Mouse (Mus musculus) small intestine, adult 2 months (tissue): Measurements from ENCODE around the gene Inca1. TPM values are rescaled to one million over a fixed set of nuclear protein-coding genes. Genes with fewer than 3 reads are reported as not detected.
A peak's percentile ranks its signal among the peaks of the same experiment; 100 is the strongest.

Experiments
- H3K27ac ChIP-seq: fragments of 200-500 bp; 2 replicates; pipeline ENCODE4 v1.5.1; 2012; ENCODE audit warnings: low read depth, low read length, control low read depth, inconsistent platforms; ENCODE audit not compliant: insufficient read depth
- H3K27me3 ChIP-seq: fragments of 200-500 bp; 2 replicates; pipeline ENCODE4 v1.6.1; 2012; ENCODE audit warnings: mild to moderate bottlenecking, moderate library complexity, low read length, inconsistent platforms; ENCODE audit not compliant: control insufficient read depth, insufficient read depth
- H3K36me3 ChIP-seq: fragments of 200-500 bp; 2 replicates; pipeline ENCODE4 v1.6.1; 2012; ENCODE audit warnings: mild to moderate bottlenecking, low read length, control low read depth, inconsistent platforms; ENCODE audit not compliant: control insufficient read depth, insufficient read depth
- H3K4me1 ChIP-seq: fragments of 200-500 bp; 2 replicates; pipeline ENCODE4 v1.6.1; 2012; ENCODE audit warnings: low read length, inconsistent platforms, mixed read lengths; ENCODE audit not compliant: control insufficient read depth, insufficient read depth, insufficient read length
- H3K4me3 ChIP-seq: fragments of 200-500 bp; 2 replicates; pipeline ENCODE4 v1.5.1; 2012; ENCODE audit warnings: low read depth, mild to moderate bottlenecking, control low read depth, inconsistent platforms, low read length, moderate library complexity
- CTCF ChIP-seq: fragments of 200-500 bp; IDR thresholded peaks from 2 replicates; pipeline ENCODE4 v1.5.1; 2012; ENCODE audit warnings: low read depth, mild to moderate bottlenecking, control low read depth, inconsistent platforms, low read length, moderate library complexity, mixed read lengths; ENCODE audit not compliant: insufficient replicate concordance, insufficient read length; ENCODE audit errors: extremely low read depth
- POLR2A ChIP-seq: fragments of 200-500 bp; IDR thresholded peaks from 2 replicates; pipeline ENCODE4 v1.6.1; 2012; ENCODE audit warnings: low read depth, mild to moderate bottlenecking, control low read depth, inconsistent platforms, low read length, moderate library complexity
- WGBS: fragments of 180-500 bp; shearing (Covaris S2); methylation state at CpG from one replicate; pipeline ENCODE4 v1.1.7; 2018; 5-methylcytosine and 5-hydroxymethylcytosine counted together
- polyA plus RNA-seq: library from polyadenylated mRNA; depleted of rRNA; stranded (reverse); fragments of >200 nt; gene quantifications from 2 replicates; pipeline ENCODE4 v1.2.3, GENCODE M21; 2012

The Inca1 gene
- polyA plus RNA-seq, 1 experiment, result 0.79 TPM

DNA sequence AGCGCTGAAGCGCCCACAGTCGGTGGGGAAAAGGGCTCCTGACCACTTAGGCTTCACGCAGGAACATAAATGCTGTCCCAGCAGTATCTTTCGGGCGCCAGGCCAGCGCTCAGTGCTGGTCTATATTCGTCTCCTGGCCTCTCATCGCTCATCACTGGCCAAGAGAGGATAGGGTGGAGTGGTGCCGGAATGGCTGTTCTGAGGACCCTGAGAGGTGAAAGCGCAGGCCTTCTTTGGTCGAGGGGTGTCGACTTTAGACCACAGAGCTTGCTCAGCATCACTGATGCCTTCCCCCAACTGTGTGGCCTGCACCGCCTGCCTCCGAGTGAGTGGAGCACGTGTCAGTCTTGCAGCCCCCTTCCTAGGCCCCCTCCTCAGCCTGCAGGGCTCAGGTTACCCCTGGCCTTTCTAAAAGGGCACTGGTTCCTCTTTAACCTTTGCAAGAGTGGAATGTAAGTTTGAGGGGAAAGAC lies 43.5 kb downstream of the Inca1 start:
- Histone ChIP-seq H3K27ac (peak overlapping the region; percentile 99), H3K4me3 (peak overlapping the region; percentile 87), H3K27me3 (no peaks in the 10 kb centered on the region), H3K36me3 (peaks cover 22% of the 10 kb centered on the region), H3K4me1 (peaks cover 15% of the 10 kb centered on the region)
- 20% methylated on average over 16 of the region's 16 CpGs for WGBS
- no peak for TF ChIP-seq POLR2A
- no peak for TF ChIP-seq CTCF

DNA sequence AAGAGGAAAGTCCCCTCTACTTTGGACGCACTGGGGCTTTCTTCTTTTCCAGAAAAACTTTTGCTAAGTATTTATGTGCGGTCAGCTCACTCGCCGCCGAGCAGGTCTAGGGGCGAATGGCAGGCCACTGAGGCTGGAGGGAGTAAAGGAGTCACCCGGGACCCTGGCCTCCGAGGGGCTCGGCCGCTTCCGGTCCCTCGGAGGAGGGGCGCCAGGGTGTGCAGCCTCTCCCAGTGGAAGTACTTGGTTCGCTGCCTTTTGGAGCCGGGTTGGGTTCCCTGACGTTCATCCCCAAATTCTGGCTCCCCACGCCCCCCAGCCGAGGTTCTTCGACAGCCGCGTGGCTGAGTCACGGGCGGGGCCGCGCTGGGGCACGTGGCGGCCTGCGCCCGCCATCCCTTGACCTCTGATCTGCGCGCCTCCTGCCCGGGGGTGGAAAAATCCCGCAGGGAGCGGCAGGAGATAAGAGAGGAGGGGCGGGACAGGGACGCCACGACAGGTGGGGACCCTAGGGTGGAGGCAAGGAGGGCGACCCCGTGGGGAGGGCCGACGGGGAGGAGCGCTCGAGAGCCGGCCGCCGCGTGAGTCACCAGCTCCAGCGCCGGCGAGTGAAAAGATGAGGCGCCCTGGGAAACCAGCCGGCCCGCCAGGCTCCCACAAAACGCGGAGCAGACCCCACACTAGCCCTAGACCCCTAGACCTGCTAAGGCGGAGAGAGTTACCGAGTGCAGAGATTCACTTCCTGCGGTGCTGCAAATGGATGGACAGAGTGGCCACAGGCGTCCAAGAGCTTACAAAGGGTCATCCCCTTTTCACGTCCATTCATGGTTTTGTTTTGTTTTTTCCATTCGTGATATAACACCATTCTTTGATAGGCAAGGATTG lies 44.1 kb downstream of the Inca1 start:
- under 1% methylated on average over 61 of the region's 61 CpGs for WGBS
- peak overlapping the region; percentile 99 for H3K27ac ChIP-seq
- H3K27me3 ChIP-seq, result no peaks in the 10 kb centered on the region
- H3K4me1 ChIP-seq, result peaks cover 18% of the 10 kb centered on the region
- peak overlapping the region; percentile 87 for H3K4me3 ChIP-seq
- peaks cover 27% of the 10 kb centered on the region for H3K36me3 ChIP-seq
- TF ChIP-seq CTCF (no peak), POLR2A (peak; percentile 3)

DNA sequence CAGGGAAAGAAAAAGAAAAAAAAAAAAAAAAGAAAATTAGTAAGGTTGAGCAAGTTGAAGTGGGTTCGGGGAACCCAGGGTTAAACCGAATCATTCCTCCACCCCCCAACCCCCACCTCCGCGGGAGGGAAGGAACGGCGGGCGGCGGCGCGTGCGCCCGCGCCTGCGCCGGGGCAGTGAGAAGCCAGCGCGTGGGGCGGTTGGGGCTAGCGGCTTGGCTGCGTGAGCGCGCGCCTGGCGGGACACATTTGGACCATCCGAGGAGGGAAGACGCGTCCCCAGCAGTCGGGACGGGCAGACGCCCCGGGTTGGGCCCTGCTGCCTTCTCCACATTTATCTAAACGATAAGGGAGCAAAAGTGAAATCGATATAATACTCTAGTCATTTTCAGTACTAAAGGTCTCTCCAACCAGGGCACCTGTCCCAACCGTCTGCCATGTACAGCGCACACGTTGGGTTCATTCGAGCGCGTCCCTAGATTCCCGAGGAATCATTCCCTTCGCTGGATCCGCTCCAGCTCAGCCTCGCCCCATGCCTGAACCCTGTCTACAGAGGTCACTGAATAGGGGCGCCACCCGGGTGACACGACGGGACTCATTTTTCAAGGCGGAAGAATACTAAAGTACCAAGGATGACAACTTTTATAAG lies 44.9 kb downstream of the Inca1 start:
- Histone ChIP-seq H3K36me3 (peaks cover 34% of the 10 kb centered on the region), H3K4me3 (peak overlapping the region; percentile 87), H3K4me1 (peaks cover 21% of the 10 kb centered on the region), H3K27me3 (no peaks in the 10 kb centered on the region), H3K27ac (peak overlapping the region; percentile 99)
- TF ChIP-seq CTCF (no peak), POLR2A (peak; percentile 51)
- under 1% methylated on average over 48 of the region's 48 CpGs for WGBS

DNA sequence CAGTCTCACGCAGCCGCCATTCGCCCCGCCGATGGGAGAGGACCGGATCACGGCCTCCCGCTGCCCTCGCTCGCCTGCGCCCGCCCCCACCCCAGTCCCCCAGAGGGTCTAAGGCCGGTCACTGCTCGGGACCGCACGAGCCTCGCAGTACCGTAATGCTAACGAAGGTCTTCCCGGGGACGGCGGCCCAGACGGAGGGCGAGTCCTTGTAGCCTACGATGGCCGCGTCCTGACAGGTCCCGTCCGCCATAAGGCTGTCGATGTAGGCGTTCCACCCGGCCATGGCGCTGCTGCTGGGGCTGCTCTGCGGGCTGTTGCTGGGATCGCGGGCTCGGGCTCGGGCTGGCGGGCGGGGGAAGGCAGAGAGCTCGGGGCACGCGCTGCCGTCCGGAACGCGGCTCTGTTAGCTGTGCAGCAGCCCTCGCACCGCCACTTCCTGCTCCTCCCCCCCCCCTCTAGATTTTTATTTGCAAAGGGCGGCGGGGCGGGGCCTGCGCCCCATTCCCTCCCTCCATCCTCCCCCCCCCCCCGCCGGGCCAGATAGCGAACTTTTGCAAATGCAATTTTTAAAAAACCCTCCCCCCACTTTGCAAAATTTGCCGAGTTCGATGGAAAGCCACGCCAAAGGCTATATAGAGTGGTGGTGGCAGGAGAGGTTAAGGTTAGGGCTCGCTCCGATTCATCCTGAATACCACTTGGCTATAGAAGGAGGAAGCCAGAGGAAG lies 45.6 kb downstream of the Inca1 start, which contains the start of gene Pfn1:
Gene Pfn1, minus strand, starts transcription at position 447 of the 725 bp plus-strand sequence.
- Histone ChIP-seq H3K4me1 (peaks cover 27% of the 10 kb centered on the region), H3K36me3 (peaks cover 40% of the 10 kb centered on the region), H3K27ac (peak within 1 kb of the TSS; percentile 99), H3K4me3 (peak within 1 kb of the TSS; percentile 87), H3K27me3 (no peaks in the 10 kb centered on the region)
- whole genome bisulfite sequencing, result under 1% methylated on average over 56 of the region's 61 CpGs
- TF ChIP-seq CTCF (no peak), POLR2A (peak; percentile 97)

DNA sequence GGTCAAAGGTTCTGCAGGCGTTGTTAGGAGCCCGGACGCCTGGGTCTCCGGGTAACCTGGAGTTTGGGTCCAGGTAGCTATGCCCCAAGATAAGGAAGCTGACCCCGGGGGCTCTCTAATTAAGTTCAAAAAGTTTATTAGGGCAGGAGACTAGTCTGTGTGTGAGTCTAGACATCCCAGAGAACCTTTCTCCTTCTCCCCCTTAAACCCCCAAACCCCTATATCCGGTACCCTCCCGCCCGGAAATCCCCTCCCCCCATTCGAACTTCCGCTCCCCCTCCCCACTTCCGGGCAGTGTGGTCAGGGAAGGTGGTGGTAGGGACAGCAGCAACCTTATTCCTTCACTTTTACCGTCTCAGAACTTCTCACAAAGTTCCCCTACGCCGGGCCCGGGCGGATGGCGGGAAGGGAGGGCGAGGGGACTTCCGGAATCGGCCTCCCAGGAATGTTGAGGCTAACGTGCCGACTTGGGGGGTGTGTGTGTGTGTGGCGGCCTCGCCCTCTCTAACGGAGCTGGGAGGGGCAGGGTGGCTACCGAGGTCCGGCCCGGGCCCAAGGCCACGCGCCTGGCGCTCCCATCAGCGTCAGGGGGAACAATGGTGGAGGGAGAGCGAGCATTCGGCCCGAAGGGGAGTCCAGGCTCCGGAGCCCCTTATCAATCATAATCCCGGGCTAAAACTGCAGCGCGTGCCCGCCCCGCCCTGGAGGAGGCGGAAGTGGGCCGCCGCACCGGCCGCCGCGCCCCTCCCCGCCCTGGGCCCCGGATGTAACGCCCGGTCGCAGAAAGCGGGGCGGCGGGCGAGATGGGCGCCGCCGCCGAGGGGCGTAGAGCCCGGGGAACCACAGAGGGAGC lies 46.4 kb downstream of the Inca1 start:
- H3K36me3 ChIP-seq, result peaks cover 46% of the 10 kb centered on the region
- peak overlapping the region; percentile 99 for H3K27ac ChIP-seq
- H3K4me3 ChIP-seq, result peak overlapping the region; percentile 87
- peaks cover 32% of the 10 kb centered on the region for H3K4me1 ChIP-seq
- no peak for TF ChIP-seq CTCF
- TF ChIP-seq POLR2A, result no peak
- under 1% methylated on average over 58 of the region's 63 CpGs for WGBS
- no peaks in the 10 kb centered on the region for H3K27me3 ChIP-seq

DNA sequence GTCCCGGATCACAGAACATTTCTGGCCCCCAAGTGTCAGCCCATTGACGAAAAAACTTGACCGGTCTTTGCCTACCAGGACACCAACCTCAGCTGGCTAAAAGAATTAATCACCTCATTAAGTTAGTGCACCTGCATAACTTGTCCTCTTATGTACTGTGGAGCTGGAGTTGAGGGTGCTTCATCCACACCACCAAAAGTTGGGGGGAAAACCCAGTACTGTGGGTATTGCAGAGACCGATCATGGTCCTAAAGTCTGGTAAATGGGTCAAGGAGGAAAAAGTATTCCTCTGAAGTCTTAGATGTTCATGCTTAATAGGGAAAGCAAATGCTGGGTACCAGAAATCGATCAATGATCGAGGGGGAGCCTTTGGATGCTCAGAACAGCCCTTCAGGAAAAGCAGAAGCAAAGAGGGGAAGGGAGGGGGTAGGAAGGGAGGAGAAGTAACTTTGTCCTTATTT lies 47.0 kb downstream of the Inca1 start:
- 2% methylated on average over 6 of the region's 6 CpGs for WGBS
- H3K4me3 ChIP-seq, result peak overlapping the region; percentile 87
- peaks cover 46% of the 10 kb centered on the region for H3K36me3 ChIP-seq
- H3K27me3 ChIP-seq, result no peaks in the 10 kb centered on the region
- peaks cover 32% of the 10 kb centered on the region for H3K4me1 ChIP-seq
- peak overlapping the region; percentile 99 for H3K27ac ChIP-seq
- no peak for TF ChIP-seq CTCF
- TF ChIP-seq POLR2A, result no peak
